Mouse (Mus musculus): ENCODE data around the gene Kcnk4. TPM values are rescaled to one million over a fixed set of nuclear protein-coding genes. Genes with fewer than 3 reads are reported as not detected.

Gene Kcnk4
- total RNA-seq (2014; rRNA removed) (0.07 TPM in 1 of 2 replicates, not detected in the other), polyA plus RNA-seq (2012; rRNA removed) (0.05 TPM in 1 of 2 replicates, not detected in the other)

DNA sequence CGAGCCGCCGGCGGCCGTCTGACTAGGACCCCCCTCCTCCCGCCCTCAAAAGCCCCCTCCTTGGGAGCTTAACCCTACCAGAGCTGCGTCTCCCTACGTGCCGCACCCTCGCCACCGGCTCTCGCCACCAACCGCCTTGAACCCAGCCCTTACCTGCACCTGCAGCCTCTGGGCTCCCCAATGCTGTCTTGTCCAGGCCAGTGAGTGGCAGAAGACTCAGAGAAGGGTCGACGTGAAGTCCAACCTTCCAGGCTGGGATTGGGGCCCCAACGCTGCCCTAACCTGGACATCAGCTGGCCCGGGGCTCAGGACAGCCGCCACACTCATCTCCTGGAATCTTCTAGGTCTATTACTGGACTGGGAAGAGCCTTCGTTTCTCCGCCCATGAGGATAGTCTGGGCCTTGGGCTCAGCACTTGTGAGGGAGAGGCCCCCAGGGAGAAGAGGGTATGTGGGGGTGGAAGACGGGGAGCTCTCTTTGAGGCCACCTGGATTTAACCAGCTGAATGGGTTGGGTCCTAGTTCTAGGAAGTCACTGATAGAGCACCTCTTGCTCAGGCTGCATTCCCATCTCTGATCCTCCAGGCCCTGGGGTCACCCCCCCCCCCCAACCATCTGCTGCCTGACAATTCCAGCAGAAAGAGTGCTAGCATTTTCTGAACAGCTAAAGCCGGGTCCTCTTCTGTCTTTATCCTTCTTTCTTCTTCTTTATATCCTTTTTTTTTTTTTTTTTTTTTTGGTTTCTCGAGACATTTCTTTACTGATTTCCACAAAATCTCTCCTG lies at the start of gene Kcnk4:
Gene Kcnk4, minus strand, starts transcription at position 321 of the 783 bp plus-strand sequence.
- H3K27me3 ChIP-seq (ENCODE audit: control insufficient read depth, insufficient read depth, low read length): peaks cover 10% of the 10 kb centered on the region
- no peaks in the 10 kb centered on the region for H3K36me3 ChIP-seq (ENCODE audit: control insufficient read depth, insufficient read depth, low read length)
- no peak for DNase-seq (ENCODE audit: extremely low read depth, low read depth, low spot score)
- 24% methylated on average over 23 of the region's 23 CpGs for WGBS
- peak within 1 kb of the TSS; percentile 27; the same call in 1 of the 2 replicates for H3K4me3 ChIP-seq (ENCODE audit: insufficient read depth, low read depth, low read length)
- H3K27ac ChIP-seq (replicated peaks; ENCODE audit: insufficient read depth, low read depth, low read length): no peak within 1 kb of the TSS
- no peaks in the 10 kb centered on the region for H3K79me2 ChIP-seq (ENCODE audit: control insufficient read depth, insufficient read depth, low read length)
- peak within 1 kb of the TSS; percentile 38; the same call in 1 of the 2 replicates for H3K9ac ChIP-seq (ENCODE audit: low read depth, low read length)
- H3K4me1 ChIP-seq (ENCODE audit: control insufficient read depth, insufficient read depth, low read length): peaks cover 14% of the 10 kb centered on the region
- no peak for TF ChIP-seq CTCF (IDR thresholded peaks at IDR 0.05; ENCODE audit: low read depth, low read length)

DNA sequence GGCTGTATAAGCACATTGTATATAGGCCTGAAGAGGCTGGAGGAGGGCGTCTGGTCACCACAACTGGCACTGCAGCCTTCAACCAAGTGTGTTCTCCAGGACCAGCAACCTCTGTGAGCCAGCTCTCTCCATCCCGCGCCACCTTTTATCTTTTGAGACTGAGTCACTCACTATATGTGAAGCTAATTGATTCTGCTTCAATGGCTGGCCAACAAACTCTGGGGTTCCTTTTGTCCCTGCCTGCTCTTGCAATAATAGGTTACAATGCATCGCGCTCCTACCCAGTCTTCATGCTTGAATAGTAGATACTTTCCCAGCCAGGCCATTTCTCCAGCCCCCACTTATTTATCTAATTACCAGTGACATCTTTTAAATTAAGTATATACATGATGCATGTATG lies 49.3 kb upstream of the Kcnk4 start:
- Histone ChIP-seq H3K36me3 (ENCODE audit: control insufficient read depth, insufficient read depth, low read length) (no peaks in the 10 kb centered on the region), H3K4me3 (ENCODE audit: insufficient read depth, low read depth, low read length) (no peak overlapping the region), H3K27me3 (ENCODE audit: control insufficient read depth, insufficient read depth, low read length) (no peaks in the 10 kb centered on the region), H3K9ac (ENCODE audit: low read depth, low read length) (no peak overlapping the region), H3K4me1 (ENCODE audit: control insufficient read depth, insufficient read depth, low read length) (peaks cover 14% of the 10 kb centered on the region), H3K27ac (replicated peaks; ENCODE audit: insufficient read depth, low read depth, low read length) (no peak overlapping the region), H3K79me2 (ENCODE audit: control insufficient read depth, insufficient read depth, low read length) (no peaks in the 10 kb centered on the region)
- TF ChIP-seq CTCF (IDR thresholded peaks at IDR 0.05; ENCODE audit: low read depth, low read length) (no peak), POLR2A (IDR thresholded peaks at IDR 0.05; ENCODE audit: extremely low read depth, insufficient read depth, low read length) (no peak)
- DNase-seq (ENCODE audit: extremely low read depth, low read depth, low spot score): no peak
- WGBS: 97% methylated on average over 5 of the region's 5 CpGs

GRCm38 (mm10) chr19:6981465-6981864 lies 47.1 kb upstream of the Kcnk4 start:
- TF ChIP-seq CTCF (IDR thresholded peaks at IDR 0.05; ENCODE audit: low read depth, low read length): no peak
- TF ChIP-seq POLR2A (IDR thresholded peaks at IDR 0.05; ENCODE audit: extremely low read depth, insufficient read depth, low read length): no peak
- Histone ChIP-seq H3K9ac (ENCODE audit: low read depth, low read length) (no peak overlapping the region), H3K79me2 (ENCODE audit: control insufficient read depth, insufficient read depth, low read length) (peaks cover 4% of the 10 kb centered on the region; the same call in 1 of the 2 replicates), H3K4me1 (ENCODE audit: control insufficient read depth, insufficient read depth, low read length) (peaks cover 19% of the 10 kb centered on the region), H3K36me3 (ENCODE audit: control insufficient read depth, insufficient read depth, low read length) (peaks cover 3% of the 10 kb centered on the region; the same call in 1 of the 2 replicates), H3K4me3 (ENCODE audit: insufficient read depth, low read depth, low read length) (no peak overlapping the region), H3K27me3 (ENCODE audit: control insufficient read depth, insufficient read depth, low read length) (no peaks in the 10 kb centered on the region), H3K27ac (replicated peaks; ENCODE audit: insufficient read depth, low read depth, low read length) (no peak overlapping the region)
- WGBS: 73% methylated on average over 4 of the region's 4 CpGs
- no peak for DNase-seq (ENCODE audit: extremely low read depth, low read depth, low spot score)

DNA sequence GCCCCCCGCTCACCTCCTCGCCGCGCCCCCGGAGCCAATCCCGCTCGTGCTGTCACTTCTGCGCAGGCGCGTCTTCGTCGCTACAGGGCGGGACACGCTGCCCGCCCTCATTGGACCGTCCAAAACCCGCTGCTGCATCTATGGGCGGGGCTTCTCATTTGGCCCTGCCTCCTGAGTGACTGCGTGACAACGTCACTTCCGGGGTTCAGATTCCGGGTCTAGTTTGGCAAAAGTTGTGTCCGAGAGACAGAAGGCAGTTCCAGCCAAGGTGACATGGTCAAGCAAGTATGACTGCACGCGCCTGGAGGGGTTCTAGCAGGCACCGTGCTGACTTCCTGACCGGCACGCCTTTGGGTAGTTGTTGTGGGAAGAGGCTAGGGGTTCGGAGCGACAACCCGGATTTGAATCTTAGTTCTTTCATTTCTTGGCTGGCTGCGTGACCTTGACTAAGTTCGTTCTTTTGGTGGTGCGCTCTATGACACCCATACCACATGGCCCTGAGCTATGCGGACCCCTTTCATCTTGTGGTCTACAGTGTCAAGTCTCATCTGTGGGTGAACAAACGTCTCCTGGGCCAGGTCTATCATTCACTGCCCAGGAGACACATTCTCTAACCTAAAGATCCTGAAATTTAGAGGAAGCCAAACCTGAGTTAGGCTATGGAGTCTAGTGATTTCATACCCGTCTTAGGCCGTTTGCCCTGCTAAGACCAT lies 46.2 kb upstream of the Kcnk4 start, which contains the start of gene Fkbp2:
Gene Fkbp2, minus strand, starts transcription at position 121 of the 713 bp plus-strand sequence.
- peak; percentile 93 for DNase-seq (ENCODE audit: extremely low read depth, low read depth, low spot score)
- 1% methylated on average over 38 of the region's 38 CpGs for WGBS
- peaks cover 3% of the 10 kb centered on the region; the same call in 1 of the 2 replicates for H3K36me3 ChIP-seq (ENCODE audit: control insufficient read depth, insufficient read depth, low read length)

DNA sequence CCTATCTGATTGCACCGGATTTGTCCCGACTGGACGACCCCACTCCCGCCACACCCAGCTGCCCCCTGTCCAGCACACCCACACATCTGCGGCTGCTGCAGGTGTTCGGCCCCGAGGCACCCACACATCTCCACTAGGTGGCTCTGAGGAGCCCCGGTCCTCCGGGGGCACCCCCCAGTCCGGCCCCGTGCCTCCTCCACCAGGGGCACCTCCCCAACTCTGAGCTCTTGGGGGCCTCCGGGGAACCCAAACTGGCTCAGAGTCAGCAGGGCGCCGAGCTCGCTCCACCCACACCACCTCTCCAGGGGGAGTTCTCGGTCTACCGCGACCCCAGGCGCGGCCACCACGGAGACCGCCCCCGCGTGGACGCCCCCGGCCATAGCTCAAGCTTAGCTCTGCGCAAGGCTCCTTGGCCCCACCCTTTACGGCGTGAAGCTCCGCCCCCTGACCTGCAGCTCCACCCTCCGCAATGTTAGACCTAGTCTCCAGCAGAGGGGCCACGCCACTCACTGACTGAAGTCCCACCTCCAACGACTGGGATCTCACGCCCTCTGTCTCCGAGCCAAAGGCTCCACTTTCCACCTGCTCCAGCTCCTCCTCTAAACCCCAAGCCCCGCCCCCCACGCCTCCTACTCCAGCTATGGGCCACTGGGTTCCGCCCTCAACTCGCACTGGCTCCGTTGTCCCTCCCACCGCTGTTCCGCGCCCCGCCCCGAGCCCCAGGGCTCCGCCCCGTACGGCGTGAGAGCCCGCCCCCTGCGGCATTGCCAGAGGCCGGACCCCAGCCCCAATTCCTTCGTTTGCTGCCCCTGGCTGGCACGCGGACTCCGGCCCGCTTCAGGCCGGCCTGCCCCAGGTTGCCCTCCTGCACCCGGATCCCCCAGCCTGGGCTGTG lies 45.4 kb upstream of the Kcnk4 start:
- peaks cover 8% of the 10 kb centered on the region; the same call in 1 of the 2 replicates for H3K79me2 ChIP-seq (ENCODE audit: control insufficient read depth, insufficient read depth, low read length)
- H3K36me3 ChIP-seq (ENCODE audit: control insufficient read depth, insufficient read depth, low read length): peaks cover 3% of the 10 kb centered on the region; the same call in 1 of the 2 replicates
- DNase-seq (ENCODE audit: extremely low read depth, low read depth, low spot score): peak; percentile 98
- peak overlapping the region; percentile 70 for H3K4me3 ChIP-seq (ENCODE audit: insufficient read depth, low read depth, low read length)
- 1% methylated on average over 58 of the region's 59 CpGs for WGBS
- peaks cover 22% of the 10 kb centered on the region for H3K4me1 ChIP-seq (ENCODE audit: control insufficient read depth, insufficient read depth, low read length)
- H3K9ac ChIP-seq (ENCODE audit: low read depth, low read length): peak overlapping the region; percentile 83
- H3K27ac ChIP-seq (replicated peaks; ENCODE audit: insufficient read depth, low read depth, low read length): peak overlapping the region; percentile 85
- H3K27me3 ChIP-seq (ENCODE audit: control insufficient read depth, insufficient read depth, low read length): no peaks in the 10 kb centered on the region
- TF ChIP-seq CTCF (IDR thresholded peaks at IDR 0.05; ENCODE audit: low read depth, low read length) (peak; percentile 74), POLR2A (IDR thresholded peaks at IDR 0.05; ENCODE audit: extremely low read depth, insufficient read depth, low read length) (no peak)

More for the DNA sequence above, 46.2 kb upstream of the Kcnk4 start, which contains the start of gene Fkbp2:
- H3K27me3 ChIP-seq (ENCODE audit: control insufficient read depth, insufficient read depth, low read length): no peaks in the 10 kb centered on the region
- peak within 1 kb of the TSS; percentile 94 for H3K27ac ChIP-seq (replicated peaks; ENCODE audit: insufficient read depth, low read depth, low read length)
- TF ChIP-seq CTCF (IDR thresholded peaks at IDR 0.05; ENCODE audit: low read depth, low read length): no peak
- TF ChIP-seq POLR2A (IDR thresholded peaks at IDR 0.05; ENCODE audit: extremely low read depth, insufficient read depth, low read length): peak; percentile 95
- H3K79me2 ChIP-seq (ENCODE audit: control insufficient read depth, insufficient read depth, low read length): peaks cover 8% of the 10 kb centered on the region; the same call in 1 of the 2 replicates
- peak within 1 kb of the TSS; percentile 91 for H3K9ac ChIP-seq (ENCODE audit: low read depth, low read length)
- peaks cover 22% of the 10 kb centered on the region for H3K4me1 ChIP-seq (ENCODE audit: control insufficient read depth, insufficient read depth, low read length)
- peak within 1 kb of the TSS; percentile 70 for H3K4me3 ChIP-seq (ENCODE audit: insufficient read depth, low read depth, low read length)
